Mouse (Mus musculus) kidney, adult 8-10 months (tissue): ENCODE data around the gene 1810043G02Rik.
"Not testable (repeated sequence)": the region's sequence is repeated elsewhere in the genome, so short reads cannot be mapped to it uniquely, and the experiment has no call there.

Experiments used
- DNase-seq, 2 experiments: peaks; one replicate each; pipeline ENCODE4 v3.0.0; 2022

The 1810043G02Rik gene

GRCm38 (mm10) chr10:78005791-78006438 is 27.6 kb downstream of the 1810043G02Rik start:
- DNase-seq: peak in 1 of 2 experiments; percentile 32

GRCm38 (mm10) chr10:78007203-78007602 is 28.9 kb downstream of the 1810043G02Rik start:
- DNase-seq: no peak

- DNase-seq: no peak
These were observed 29.8 kb downstream of the 1810043G02Rik start for GRCm38 (mm10) chr10:78008169-78008568.

GRCm38 (mm10) chr10:78009184-78009944 is 31.0 kb downstream of the 1810043G02Rik start:
- DNase-seq: peak; percentile 95 to 97

GRCm38 (mm10) chr10:78009945-78010293 is 31.6 kb downstream of the 1810043G02Rik start, which contains the start of gene Pfkl:
Gene Pfkl (minus strand): TSS chr10:78010083.
- no peak for DNase-seq

GRCm38 (mm10) chr10:78010335-78010734 is 32.0 kb downstream of the 1810043G02Rik start:
- DNase-seq: no peak

GRCm38 (mm10) chr10:78011116-78011515 is 32.8 kb downstream of the 1810043G02Rik start:
- not testable (repeated sequence) for DNase-seq

- no peak for DNase-seq
These were observed 34.6 kb downstream of the 1810043G02Rik start for GRCm38 (mm10) chr10:78012661-78013495.

GRCm38 (mm10) chr10:78015489-78015888 is 37.2 kb downstream of the 1810043G02Rik start:
- no peak for DNase-seq

GRCm38 (mm10) chr10:78016366-78016765 is 38.0 kb downstream of the 1810043G02Rik start:
- DNase-seq: peak; percentile 40 to 50

- DNase-seq: peak; percentile 56 to 79
These were observed 40.5 kb downstream of the 1810043G02Rik start for GRCm38 (mm10) chr10:78018797-78019203.

- DNase-seq: no peak
These were observed 41.0 kb downstream of the 1810043G02Rik start for GRCm38 (mm10) chr10:78019291-78019690.

- not testable (repeated sequence) for DNase-seq
These were observed 41.7 kb downstream of the 1810043G02Rik start for GRCm38 (mm10) chr10:78019984-78020383.

GRCm38 (mm10) chr10:78025453-78025852 is 47.1 kb downstream of the 1810043G02Rik start:
- DNase-seq: not testable (repeated sequence)

GRCm38 (mm10) chr10:78028129-78028528 is 49.8 kb downstream of the 1810043G02Rik start:
- DNase-seq: peak; percentile 60 to 70

GRCm38 (mm10) chr10:78029080-78029479 is 50.8 kb downstream of the 1810043G02Rik start:
- no peak for DNase-seq

GRCm38 (mm10) chr10:78031987-78032386 is 53.7 kb downstream of the 1810043G02Rik start:
- no peak for DNase-seq
